Mouse (Mus musculus) cortical plate, adult 2 months (tissue): ENCODE results near the gene Prss38. TPM values are rescaled to one million over a fixed set of nuclear protein-coding genes. Genes with fewer than 3 reads are reported as not detected.

Source experiments
- H3K27ac ChIP-seq: fragments of 200-500 bp; 2 replicates; pipeline ENCODE4 v1.5.1; 2012; ENCODE audit warnings: low read length, control low read depth, inconsistent platforms; ENCODE audit not compliant: insufficient read depth
- H3K4me1 ChIP-seq: fragments of 200-500 bp; 2 replicates; pipeline ENCODE4 v1.6.1; 2011; ENCODE audit warnings: low read length; ENCODE audit not compliant: control insufficient read depth, insufficient read depth
- H3K4me3 ChIP-seq: fragments of 200-500 bp; 2 replicates; pipeline ENCODE4 v1.5.1; 2011; ENCODE audit warnings: mild to moderate bottlenecking, low read length, control low read depth; ENCODE audit not compliant: insufficient read depth
- CTCF ChIP-seq: fragments of 200-500 bp; IDR thresholded peaks from 2 replicates; pipeline ENCODE4 v1.5.1; 2011; ENCODE audit warnings: mild to moderate bottlenecking, control low read depth, low read length; ENCODE audit not compliant: insufficient read depth; ENCODE audit errors: extremely low read depth
- POLR2A ChIP-seq: fragments of 200-500 bp; IDR thresholded peaks from 2 replicates; pipeline ENCODE4 v1.6.1; 2011; ENCODE audit warnings: mild to moderate bottlenecking, low read length, control low read depth; ENCODE audit not compliant: insufficient read depth; ENCODE audit errors: extremely low read depth
- polyA plus RNA-seq: library from polyadenylated mRNA; depleted of rRNA; stranded (reverse); fragments of >200 nt; gene quantifications from 2 replicates; pipeline ENCODE4 v1.2.3, GENCODE M21; 2012

Prss38 gene
- polyA plus RNA-seq, 1 experiment: 0.31 TPM

DNA sequence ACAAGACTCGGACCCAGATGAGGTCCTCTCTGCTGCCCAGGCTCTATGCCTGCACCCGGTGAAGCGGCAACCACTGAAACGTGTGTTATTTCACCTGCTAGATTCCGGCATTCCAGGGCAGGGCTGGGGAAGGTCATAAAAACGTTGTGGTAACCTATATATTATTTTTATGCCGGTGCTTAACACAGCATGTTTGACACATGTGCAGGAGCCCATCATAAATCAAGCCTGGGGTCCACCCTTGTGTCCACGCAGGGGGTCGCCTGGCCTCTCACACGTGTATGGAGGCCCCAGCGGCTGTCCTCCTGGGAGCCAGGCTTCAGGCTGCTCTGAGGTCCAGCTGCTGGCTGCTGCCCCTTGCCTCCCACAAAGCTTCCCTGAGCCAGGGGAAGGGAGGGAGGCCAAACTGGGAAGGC lies 18.6 kb downstream of the Prss38 start:
- Histone ChIP-seq H3K27ac (no peak overlapping the region), H3K4me1 (peaks cover 2% of the 10 kb centered on the region; the same call in 1 of the 2 replicates), H3K4me3 (no peak overlapping the region)
- TF ChIP-seq CTCF: no peak
- TF ChIP-seq POLR2A: no peak

DNA sequence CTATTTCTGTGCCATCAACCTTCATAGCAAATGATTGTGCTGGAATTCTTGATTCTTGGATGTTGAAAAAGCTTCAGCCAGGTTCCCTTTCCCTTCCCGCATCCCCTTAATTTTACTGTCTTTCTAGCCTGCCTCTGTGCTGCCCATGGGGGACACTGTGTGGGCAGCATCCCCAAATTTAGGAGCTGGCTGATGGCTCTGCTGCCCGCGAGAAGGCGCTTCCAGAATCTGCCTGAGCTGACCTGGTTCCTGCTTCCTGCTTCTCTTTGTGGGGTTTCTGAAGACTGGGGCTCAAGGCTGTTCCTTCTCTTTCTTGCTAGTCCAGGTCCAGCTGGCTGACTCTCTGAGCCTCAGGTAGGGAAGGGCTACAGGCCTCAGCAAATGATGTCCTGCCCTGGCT lies 20.7 kb downstream of the Prss38 start:
- Histone ChIP-seq H3K4me1 (peaks cover 2% of the 10 kb centered on the region; the same call in 1 of the 2 replicates), H3K4me3 (no peak overlapping the region), H3K27ac (no peak overlapping the region)
- TF ChIP-seq POLR2A (no peak), CTCF (no peak)

DNA sequence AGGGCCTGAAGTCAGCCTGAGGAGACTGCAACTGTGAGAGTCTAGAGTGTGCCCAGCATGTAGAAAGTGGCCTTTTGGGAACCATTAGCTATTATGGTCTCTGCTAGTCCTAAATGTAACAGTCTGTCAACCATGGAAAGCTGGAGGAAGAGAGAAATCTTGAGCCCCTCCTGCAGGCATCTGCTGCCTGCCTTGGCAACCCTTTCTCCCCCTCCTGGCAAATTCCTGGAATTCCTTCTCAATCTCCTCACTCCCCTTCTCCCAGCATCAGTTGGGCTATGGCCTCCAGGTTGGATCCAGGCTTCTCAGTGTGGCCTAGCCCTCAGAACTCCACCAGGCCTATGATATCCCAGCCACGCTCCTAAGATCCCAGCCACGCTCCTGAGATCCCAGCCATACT lies 25.1 kb downstream of the Prss38 start:
- H3K27ac ChIP-seq: no peak overlapping the region
- H3K4me1 ChIP-seq: peaks cover 2% of the 10 kb centered on the region; the same call in 1 of the 2 replicates
- no peak overlapping the region for H3K4me3 ChIP-seq
- TF ChIP-seq CTCF: no peak
- no peak for TF ChIP-seq POLR2A

DNA sequence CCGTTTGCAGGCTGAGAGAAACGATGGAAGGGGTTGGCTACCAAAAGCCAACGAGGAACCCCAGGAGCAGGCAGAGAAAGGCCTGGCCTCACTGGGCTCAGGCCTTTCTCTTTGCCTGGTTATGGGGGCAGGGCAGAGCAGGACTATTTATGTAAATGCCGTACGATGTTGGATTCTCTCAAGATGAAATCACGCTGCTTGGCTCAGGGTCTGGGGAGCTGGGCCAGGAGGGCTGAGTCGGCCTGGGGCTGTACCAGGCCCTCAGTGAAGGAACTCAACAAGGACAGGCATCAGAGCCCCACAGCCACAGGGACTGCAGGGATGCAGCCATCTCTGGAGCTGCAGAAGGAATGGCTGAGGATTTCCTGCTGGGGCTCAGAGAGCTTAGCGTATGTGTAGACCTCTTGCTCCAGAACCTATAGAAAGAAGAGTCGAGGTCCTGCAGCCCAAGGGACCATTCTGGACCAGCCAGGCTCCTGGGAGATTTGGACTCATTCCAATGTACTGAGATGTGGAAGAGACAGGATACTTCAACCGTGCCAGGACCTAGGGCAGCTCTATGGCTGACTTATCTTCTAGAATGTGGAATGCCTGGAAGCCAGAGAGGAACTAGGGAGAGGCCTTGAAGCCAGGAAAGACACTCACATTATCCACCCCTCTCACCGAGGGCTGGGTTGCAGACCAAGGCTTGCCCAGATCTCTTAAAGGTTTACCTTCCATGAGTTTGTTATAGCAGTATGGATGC lies 29.1 kb downstream of the Prss38 start:
- Histone ChIP-seq H3K4me3 (no peak overlapping the region), H3K27ac (no peak overlapping the region), H3K4me1 (no peaks in the 10 kb centered on the region)
- TF ChIP-seq POLR2A (no peak), CTCF (no peak)

DNA sequence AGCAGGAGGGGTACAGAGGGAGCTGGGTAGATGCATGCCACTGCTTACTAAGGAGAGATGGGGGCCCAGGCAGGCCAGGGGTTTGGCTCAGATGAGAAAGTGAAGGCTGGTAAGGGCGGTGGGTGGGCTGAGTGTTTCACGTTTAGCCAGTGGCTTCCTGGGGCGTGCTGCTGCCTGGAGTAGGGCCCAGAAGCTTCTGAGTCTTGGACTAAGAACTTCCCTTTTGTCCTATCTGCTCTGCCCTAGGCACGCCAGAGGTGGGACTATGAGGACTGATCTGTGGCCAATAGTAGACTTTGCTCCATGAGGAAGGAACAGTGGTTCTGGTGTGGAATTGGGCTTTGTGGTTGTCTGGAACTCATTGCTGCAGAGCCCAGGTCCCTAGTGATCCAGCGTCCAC lies 32.5 kb downstream of the Prss38 start:
- Histone ChIP-seq H3K4me1 (peaks cover 5% of the 10 kb centered on the region), H3K27ac (no peak overlapping the region), H3K4me3 (no peak overlapping the region)
- no peak for TF ChIP-seq POLR2A
- TF ChIP-seq CTCF: no peak

DNA sequence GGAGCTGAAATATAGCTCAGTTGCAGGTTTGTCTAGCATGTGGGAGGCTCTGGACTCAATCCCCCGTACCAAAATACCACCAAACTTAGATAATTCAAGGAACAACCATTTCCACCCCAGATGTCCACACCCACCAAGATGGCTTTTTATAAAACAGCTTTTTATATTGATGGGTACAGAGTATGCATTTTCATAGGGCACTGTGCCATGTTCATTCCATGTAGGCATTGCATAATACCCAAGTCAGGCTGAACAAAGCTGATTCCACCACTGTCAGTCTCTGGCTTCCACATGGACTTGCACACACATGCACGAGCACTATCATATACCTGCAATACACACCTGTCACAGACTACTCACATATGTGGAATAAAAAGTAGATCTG lies 36.7 kb downstream of the Prss38 start:
- Histone ChIP-seq H3K4me3 (no peak overlapping the region), H3K4me1 (peaks cover 14% of the 10 kb centered on the region), H3K27ac (peak overlapping the region; percentile 76)
- TF ChIP-seq CTCF (no peak), POLR2A (no peak)

DNA sequence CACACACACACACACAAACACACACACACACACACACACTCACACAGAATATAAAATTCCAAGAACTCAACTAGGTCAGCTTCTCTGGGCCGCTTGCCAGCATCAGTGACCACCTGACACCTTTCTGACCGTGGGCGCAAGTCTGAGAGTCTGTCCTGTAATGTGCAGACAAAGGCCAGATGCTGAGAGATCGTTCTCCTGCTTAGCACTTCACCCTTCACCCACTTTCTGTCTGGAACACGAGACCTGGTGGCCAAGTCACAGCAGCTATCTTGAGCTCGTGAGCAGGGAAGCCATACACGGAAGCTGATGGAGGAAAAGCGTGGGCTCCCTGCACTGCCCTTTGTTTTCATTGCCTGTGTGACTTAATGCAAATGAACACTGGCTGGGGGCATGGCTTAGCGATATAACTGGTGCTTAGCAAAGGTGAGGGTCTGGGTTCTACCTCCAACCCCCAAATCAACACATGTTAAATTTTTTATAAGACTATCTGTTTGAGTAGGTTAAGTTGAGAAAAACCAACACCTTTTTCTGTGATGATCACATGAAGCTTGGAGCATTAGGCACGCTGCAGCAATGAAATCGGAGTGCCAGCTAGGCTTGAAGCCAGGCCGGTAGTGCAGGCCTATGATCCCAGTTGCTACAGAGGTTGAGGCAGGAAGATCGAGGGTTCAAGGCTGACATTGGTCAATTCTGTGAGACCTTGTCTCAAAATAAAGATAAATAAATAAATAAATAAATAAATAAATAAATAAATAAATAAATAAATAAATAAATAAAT lies 37.3 kb downstream of the Prss38 start:
- Histone ChIP-seq H3K4me3 (no peak overlapping the region), H3K27ac (0 out of 2 replicates have a peak overlapping the region, but pooled peaks have one; percentile 13), H3K4me1 (peaks cover 14% of the 10 kb centered on the region)
- TF ChIP-seq POLR2A (no peak), CTCF (no peak)

DNA sequence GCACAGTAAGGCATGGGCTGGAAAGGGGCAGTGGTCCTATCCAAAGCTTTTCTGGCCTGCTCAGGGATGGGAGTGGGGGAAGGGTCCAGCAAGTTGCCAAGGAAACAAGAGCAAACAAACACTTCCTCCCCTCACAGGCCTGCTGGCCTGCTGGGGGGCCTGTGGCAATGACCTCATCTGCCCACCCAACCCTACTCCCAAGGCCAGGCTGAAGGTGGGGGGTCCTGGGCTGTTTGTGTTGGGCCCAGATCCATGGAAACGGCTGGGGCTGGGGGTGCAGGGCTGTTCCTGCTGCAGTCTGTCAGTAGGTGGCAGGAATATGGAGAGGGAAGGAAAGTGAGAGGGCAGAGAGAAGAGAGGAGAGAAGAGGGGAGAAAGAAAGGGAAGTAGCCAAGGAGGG lies 39.1 kb downstream of the Prss38 start:
- Histone ChIP-seq H3K4me1 (peaks cover 16% of the 10 kb centered on the region), H3K4me3 (no peak overlapping the region), H3K27ac (peak overlapping the region; percentile 17; the same call in 1 of the 2 replicates)
- TF ChIP-seq POLR2A (no peak), CTCF (no peak)

DNA sequence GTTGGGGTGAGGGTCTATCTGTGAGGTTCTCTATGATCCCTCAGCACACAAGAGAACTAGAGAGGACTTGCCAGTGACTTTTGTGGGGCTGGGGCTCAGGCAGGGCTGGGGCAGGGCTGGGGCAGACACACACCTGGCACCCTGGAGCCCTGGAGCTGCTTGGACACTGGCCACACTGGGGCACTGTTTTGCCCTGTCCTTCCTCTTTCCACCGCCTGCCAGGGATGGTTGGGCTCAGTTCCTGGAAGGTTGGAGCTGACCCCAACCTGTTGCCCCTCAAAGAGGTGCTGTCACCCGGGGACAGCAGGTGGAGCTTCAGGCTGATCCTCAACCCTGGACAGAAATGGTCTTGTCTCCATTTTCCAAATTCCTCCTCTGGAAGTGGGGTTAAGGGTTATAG lies 39.5 kb downstream of the Prss38 start:
- TF ChIP-seq POLR2A (no peak), CTCF (no peak)
- Histone ChIP-seq H3K4me1 (peaks cover 16% of the 10 kb centered on the region), H3K27ac (peak overlapping the region; percentile 17; the same call in 1 of the 2 replicates), H3K4me3 (no peak overlapping the region)

DNA sequence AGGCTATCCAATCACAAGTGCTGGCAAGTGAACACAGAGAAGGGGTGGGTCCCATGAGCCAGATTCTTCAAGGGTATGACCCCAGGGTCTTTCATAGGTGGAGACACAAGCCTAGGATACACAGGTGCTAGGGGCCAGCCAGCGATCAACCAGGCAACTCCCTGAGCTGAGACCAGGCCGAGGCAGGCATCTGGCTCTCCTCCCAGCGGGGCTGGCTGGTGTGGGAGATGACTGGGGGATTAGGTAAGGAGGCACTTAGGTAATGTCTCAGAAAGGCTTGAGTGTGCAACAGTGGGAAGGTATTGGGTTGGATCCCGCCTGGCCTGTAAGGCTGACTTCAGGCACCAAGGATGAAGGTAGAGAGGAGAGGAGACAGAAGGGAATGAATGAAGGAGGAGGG lies 40.3 kb downstream of the Prss38 start:
- no peak for TF ChIP-seq POLR2A
- H3K4me1 ChIP-seq: peaks cover 19% of the 10 kb centered on the region
- H3K4me3 ChIP-seq: no peak overlapping the region
- H3K27ac ChIP-seq: no peak overlapping the region
